Mouse (Mus musculus) liver, adult 2 months (tissue): ENCODE measurements around the gene Rgs12. TPM values are rescaled to one million over a fixed set of nuclear protein-coding genes. Genes with fewer than 3 reads are reported as not detected.

Experiments
- DNase-seq: peaks from one replicate; pipeline ENCODE4 v3.0.0-alpha.2; 2011; ENCODE audit warnings: low read depth, low spot score; ENCODE audit errors: extremely low read depth
- H3K27ac ChIP-seq: fragments of 200-500 bp; replicated peaks from 2 replicates; pipeline ENCODE4 v1.5.1; 2012; ENCODE audit warnings: low read depth, mild to moderate bottlenecking, control low read depth, inconsistent platforms, low read length; ENCODE audit not compliant: insufficient read depth
- H3K27me3 ChIP-seq: fragments of 200-500 bp; 2 replicates; pipeline ENCODE4 v1.6.1; 2012; ENCODE audit warnings: mild to moderate bottlenecking, moderate library complexity, low read length, inconsistent platforms; ENCODE audit not compliant: control insufficient read depth, insufficient read depth
- H3K36me3 ChIP-seq: fragments of 200-500 bp; 2 replicates; pipeline ENCODE4 v1.6.1; 2012; ENCODE audit warnings: low read length, inconsistent platforms; ENCODE audit not compliant: control insufficient read depth, insufficient read depth
- H3K4me1 ChIP-seq: fragments of 200-500 bp; 2 replicates; pipeline ENCODE4 v1.6.1; 2011; ENCODE audit warnings: low read length; ENCODE audit not compliant: control insufficient read depth, insufficient read depth
- H3K4me3 ChIP-seq: fragments of 200-500 bp; 2 replicates; pipeline ENCODE4 v1.5.1; 2011; ENCODE audit warnings: low read depth, mild to moderate bottlenecking, control low read depth, low read length, moderate library complexity; ENCODE audit not compliant: insufficient read depth
- H3K79me2 ChIP-seq: fragments of 200-500 bp; 2 replicates; pipeline ENCODE4 v1.6.1; 2012; ENCODE audit warnings: inconsistent platforms, mild to moderate bottlenecking, low read length, moderate library complexity; ENCODE audit not compliant: control insufficient read depth, insufficient read depth
- H3K9ac ChIP-seq: fragments of 200-500 bp; 2 replicates; pipeline ENCODE4 v1.6.1; 2012; ENCODE audit warnings: low read depth, mild to moderate bottlenecking, control low read depth, inconsistent platforms, low read length
- CTCF ChIP-seq: fragments of 200-500 bp; IDR thresholded peaks from 2 replicates; pipeline ENCODE4 v1.5.1; 2011; ENCODE audit warnings: low read depth, low read length, control low read depth
- POLR2A ChIP-seq: fragments of 200-500 bp; IDR thresholded peaks from 2 replicates; pipeline ENCODE4 v1.6.1; 2011; ENCODE audit warnings: low read length, control low read depth; ENCODE audit not compliant: insufficient read depth; ENCODE audit errors: extremely low read depth
- WGBS: fragments of 180-500 bp; shearing (Covaris S2); methylation state at CpG from one replicate; pipeline ENCODE4 v1.1.7; 2018; 5-methylcytosine and 5-hydroxymethylcytosine counted together
- polyA plus RNA-seq: library from polyadenylated mRNA; depleted of rRNA; stranded (reverse); fragments of >200 nt; gene quantifications from 2 replicates; pipeline ENCODE4 v1.2.3, GENCODE M21; 2012
- total RNA-seq: library from RNA; depleted of rRNA; stranded (reverse); fragments of >200 nt; gene quantifications from 2 replicates; pipeline ENCODE4 v1.2.3, GENCODE M21; 2014

The Rgs12 gene
- total and polyA plus RNA-seq, 2 experiments = 4.7 to 6.3 TPM

- DNase-seq = no peak
- Histone ChIP-seq H3K27ac (no peak overlapping the region), H3K4me1 (no peaks in the 10 kb centered on the region), H3K79me2 (no peaks in the 10 kb centered on the region), H3K9ac (no peak overlapping the region), H3K4me3 (no peak overlapping the region), H3K27me3 (no peaks in the 10 kb centered on the region), H3K36me3 (peaks cover 24% of the 10 kb centered on the region)
- TF ChIP-seq CTCF (no peak), POLR2A (no peak)
- 97% methylated on average over 4 of the region's 4 CpGs for WGBS
These were observed 42.0 kb upstream of the Rgs12 start for GRCm38 (mm10) chr5:34907230-34907629.

GRCm38 (mm10) chr5:34907910-34908725, 41.1 kb upstream of the Rgs12 start, which contains the start of gene Msantd1:
Gene Msantd1, plus strand, starts transcription at chr5:34908012.
- Histone ChIP-seq H3K27ac (no peak within 1 kb of the TSS), H3K36me3 (peaks cover 22% of the 10 kb centered on the region), H3K4me1 (no peaks in the 10 kb centered on the region), H3K4me3 (no peak within 1 kb of the TSS), H3K9ac (no peak within 1 kb of the TSS), H3K79me2 (no peaks in the 10 kb centered on the region), H3K27me3 (no peaks in the 10 kb centered on the region)
- DNase-seq = no peak
- 92% methylated on average over 6 of the region's 6 CpGs for WGBS
- TF ChIP-seq POLR2A (no peak), CTCF (no peak)

- H3K9ac ChIP-seq = no peak overlapping the region
- no peak overlapping the region for H3K27ac ChIP-seq
- DNase-seq = no peak
- H3K36me3 ChIP-seq = peaks cover 21% of the 10 kb centered on the region
- TF ChIP-seq CTCF = no peak
- TF ChIP-seq POLR2A = no peak
- H3K79me2 ChIP-seq = no peaks in the 10 kb centered on the region
- H3K4me3 ChIP-seq = no peak overlapping the region
- 86% methylated on average over 9 of the region's 9 CpGs for WGBS
- H3K4me1 ChIP-seq = no peaks in the 10 kb centered on the region
- H3K27me3 ChIP-seq = no peaks in the 10 kb centered on the region
These were observed 40.3 kb upstream of the Rgs12 start for GRCm38 (mm10) chr5:34908726-34909633.

- no peak for TF ChIP-seq CTCF
- TF ChIP-seq POLR2A = no peak
- H3K4me1 ChIP-seq = no peaks in the 10 kb centered on the region
- WGBS = 100% methylated on average over 1 of the region's 1 CpGs
- DNase-seq = no peak
- no peaks in the 10 kb centered on the region for H3K79me2 ChIP-seq
- no peaks in the 10 kb centered on the region for H3K27me3 ChIP-seq
- H3K4me3 ChIP-seq = no peak overlapping the region
- H3K36me3 ChIP-seq = peaks cover 16% of the 10 kb centered on the region
- H3K27ac ChIP-seq = no peak overlapping the region
- no peak overlapping the region for H3K9ac ChIP-seq
These were observed 39.4 kb upstream of the Rgs12 start for GRCm38 (mm10) chr5:34909634-34910503.

GRCm38 (mm10) chr5:34910504-34910815, 38.8 kb upstream of the Rgs12 start:
- Histone ChIP-seq H3K4me3 (no peak overlapping the region), H3K27me3 (no peaks in the 10 kb centered on the region), H3K36me3 (peaks cover 13% of the 10 kb centered on the region), H3K4me1 (no peaks in the 10 kb centered on the region), H3K27ac (no peak overlapping the region), H3K79me2 (no peaks in the 10 kb centered on the region), H3K9ac (no peak overlapping the region)
- 92% methylated on average over 4 of the region's 4 CpGs for WGBS
- DNase-seq = no peak
- TF ChIP-seq CTCF = no peak
- TF ChIP-seq POLR2A = no peak
